Mouse (Mus musculus) lung, embryonic 16.5 days (tissue): ENCODE measurements around the gene 1600014C10Rik. TPM values are rescaled to one million over a fixed set of nuclear protein-coding genes. Genes with fewer than 3 reads are reported as not detected.
A peak's percentile ranks its signal among the peaks of the same experiment; 100 is the strongest.

ENCODE experiments used
- ATAC-seq: fragments of 200-750 bp; cut with Nextera tagmentation; 2 replicates; pipeline ENCODE4 v1.8.0; 2017; ENCODE audit warnings: low read depth, mild to moderate bottlenecking, moderate library complexity
- H3K27ac ChIP-seq: fragments of 300-500 bp; sonication (generic); 2 replicates; pipeline ENCODE4 v1.5.1; 2014; ENCODE audit warnings: mild to moderate bottlenecking, control low read depth, low read length
- H3K27me3 ChIP-seq: fragments of 300-500 bp; sonication (generic); 2 replicates; pipeline ENCODE4 v1.6.1; 2014; ENCODE audit warnings: low read depth, low read length, mixed read lengths; ENCODE audit not compliant: control insufficient read depth, insufficient read depth
- H3K36me3 ChIP-seq: fragments of 300-500 bp; sonication (generic); 2 replicates; pipeline ENCODE4 v1.6.1; 2014; ENCODE audit warnings: low read length; ENCODE audit not compliant: control insufficient read depth, insufficient read depth
- H3K4me1 ChIP-seq: fragments of 300-500 bp; sonication (generic); replicated peaks from 2 replicates; pipeline ENCODE4 v1.6.1; 2014; ENCODE audit warnings: low read length, mixed read lengths; ENCODE audit not compliant: control insufficient read depth, insufficient read depth
- H3K4me2 ChIP-seq: fragments of 300-500 bp; sonication (generic); 2 replicates; pipeline ENCODE4 v1.6.1; 2014; ENCODE audit warnings: low read depth, low read length, control low read depth
- H3K4me3 ChIP-seq: fragments of 300-500 bp; sonication (generic); 2 replicates; pipeline ENCODE4 v1.5.1; 2014; ENCODE audit warnings: mild to moderate bottlenecking, low read length, control low read depth
- H3K9ac ChIP-seq: fragments of 300-500 bp; sonication (generic); 2 replicates; pipeline ENCODE4 v1.6.1; 2014; ENCODE audit warnings: low read length, control low read depth
- H3K9me3 ChIP-seq: fragments of 300-500 bp; sonication (generic); 2 replicates; pipeline ENCODE4 v1.6.1; 2016; ENCODE audit warnings: low read length; ENCODE audit not compliant: control insufficient read depth
- WGBS: fragments of 180-500 bp; shearing (Covaris S2); extraction: QIAGEN DNeasy Blood & Tissue Kit; methylation state at CpG from one replicate; pipeline ENCODE4 v1.1.7; 2014; 5-methylcytosine and 5-hydroxymethylcytosine counted together
- polyA plus RNA-seq: library from polyadenylated mRNA; unstranded; fragments of >200 nt; fragmentation: Nextera tagmentation; extraction: Ambion mirVana; gene quantifications from 2 replicates; pipeline ENCODE4 v1.2.1, GENCODE M21; 2015

The 1600014C10Rik gene
- polyA plus RNA-seq, 1 experiment from 2014 or later: 18.7 TPM

DNA sequence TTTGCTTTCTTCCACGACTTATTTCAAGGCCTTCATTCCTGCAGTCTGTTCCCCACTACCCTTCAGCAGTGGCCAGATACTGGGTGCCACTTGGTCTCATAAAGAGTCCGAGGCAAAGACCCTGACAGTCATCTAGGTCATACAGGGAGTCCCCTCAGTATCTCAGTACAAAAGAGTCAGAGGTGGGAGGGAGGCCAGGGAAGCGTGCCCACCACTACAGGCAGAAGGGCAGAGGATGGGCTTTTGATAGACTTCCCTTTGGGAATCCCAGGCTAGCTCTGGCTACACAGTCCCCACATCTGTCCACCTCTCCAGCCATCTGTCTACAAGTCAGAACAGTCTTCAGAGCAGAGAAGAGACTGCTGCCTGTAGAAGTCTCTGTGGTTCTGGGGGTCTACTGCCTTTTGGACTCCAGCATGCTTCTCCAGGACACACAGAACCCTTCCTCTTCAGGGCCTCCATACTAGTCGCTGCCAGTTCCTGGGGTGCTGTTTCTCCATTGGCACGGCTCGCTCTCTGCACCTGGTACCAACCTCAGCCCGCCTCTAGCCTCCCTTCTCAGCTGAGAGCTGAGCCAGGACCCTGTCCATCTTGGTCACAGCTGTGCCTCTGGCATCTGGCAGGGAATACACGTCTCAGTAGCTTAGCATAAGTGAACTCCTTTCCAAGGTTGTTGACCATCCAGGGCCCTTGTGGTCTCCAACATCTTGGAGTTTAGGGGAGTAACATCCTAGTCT, 35.8 kb downstream of the 1600014C10Rik start:
- H3K27ac ChIP-seq: no peak overlapping the region
- ATAC-seq: no peak
- WGBS: 73% methylated on average over 8 of the region's 8 CpGs

DNA sequence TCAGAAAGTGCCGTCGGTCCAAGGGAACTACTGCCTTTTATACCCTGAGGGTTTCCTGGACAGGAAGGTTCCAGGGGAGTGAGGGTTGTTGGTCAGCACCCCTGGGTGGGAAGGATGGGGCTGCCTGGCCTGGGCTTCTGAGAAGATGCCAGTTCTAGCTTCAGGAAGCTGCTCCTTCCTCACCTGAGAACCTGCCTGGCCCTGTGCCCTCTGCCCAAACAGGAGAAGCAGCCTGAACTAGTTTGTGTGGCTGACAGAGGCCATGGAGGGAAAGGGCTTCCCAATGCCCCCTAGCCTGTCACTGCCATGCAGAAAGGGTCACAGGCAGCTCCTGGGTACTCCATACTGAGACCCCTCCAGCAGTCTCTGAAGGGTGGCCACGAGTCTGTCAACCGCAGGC, 36.5 kb downstream of the 1600014C10Rik start:
- Histone ChIP-seq H3K36me3 (peaks cover 5% of the 10 kb centered on the region; the same call in 1 of the 2 replicates), H3K9ac (no peak overlapping the region), H3K27me3 (no peaks in the 10 kb centered on the region), H3K9me3 (no peaks in the 10 kb centered on the region), H3K4me2 (no peak overlapping the region), H3K4me3 (no peak overlapping the region), H3K4me1 (no peaks in the 10 kb centered on the region), H3K27ac (no peak overlapping the region)
- WGBS: 83% methylated on average over 4 of the region's 4 CpGs
- ATAC-seq: no peak

More for the DNA sequence above, 35.8 kb downstream of the 1600014C10Rik start:
- Histone ChIP-seq H3K4me1 (no peaks in the 10 kb centered on the region), H3K4me3 (no peak overlapping the region), H3K4me2 (no peak overlapping the region), H3K36me3 (peaks cover 5% of the 10 kb centered on the region; the same call in 1 of the 2 replicates), H3K27me3 (no peaks in the 10 kb centered on the region), H3K9me3 (no peaks in the 10 kb centered on the region), H3K9ac (no peak overlapping the region)

DNA sequence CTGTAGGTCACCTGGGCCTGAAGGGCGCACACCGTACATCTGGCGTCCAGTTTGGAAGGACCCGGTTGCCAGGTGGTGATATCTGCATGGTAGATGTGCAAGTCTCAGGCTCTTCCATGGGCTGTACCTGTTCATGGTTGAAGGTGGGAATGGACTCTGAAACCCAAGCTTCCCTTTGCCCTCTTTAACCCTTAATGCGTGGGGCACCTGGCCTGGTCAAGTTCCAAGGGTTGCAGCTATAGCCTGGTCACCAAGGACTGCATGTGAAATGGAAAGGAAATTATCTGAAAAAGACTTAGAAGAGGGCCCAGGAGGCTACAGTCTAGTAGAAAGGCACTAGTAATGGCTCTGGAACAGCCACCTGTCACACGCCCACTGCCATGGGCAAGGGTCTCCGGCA, 37.8 kb downstream of the 1600014C10Rik start:
- no peak for ATAC-seq
- Histone ChIP-seq H3K9ac (no peak overlapping the region), H3K27me3 (no peaks in the 10 kb centered on the region), H3K4me1 (peaks cover 4% of the 10 kb centered on the region; the same call in 1 of the 2 replicates), H3K9me3 (no peaks in the 10 kb centered on the region), H3K36me3 (peaks cover 5% of the 10 kb centered on the region; the same call in 1 of the 2 replicates), H3K4me2 (no peak overlapping the region), H3K4me3 (no peak overlapping the region), H3K27ac (no peak overlapping the region)
- 92% methylated on average over 7 of the region's 7 CpGs for WGBS

DNA sequence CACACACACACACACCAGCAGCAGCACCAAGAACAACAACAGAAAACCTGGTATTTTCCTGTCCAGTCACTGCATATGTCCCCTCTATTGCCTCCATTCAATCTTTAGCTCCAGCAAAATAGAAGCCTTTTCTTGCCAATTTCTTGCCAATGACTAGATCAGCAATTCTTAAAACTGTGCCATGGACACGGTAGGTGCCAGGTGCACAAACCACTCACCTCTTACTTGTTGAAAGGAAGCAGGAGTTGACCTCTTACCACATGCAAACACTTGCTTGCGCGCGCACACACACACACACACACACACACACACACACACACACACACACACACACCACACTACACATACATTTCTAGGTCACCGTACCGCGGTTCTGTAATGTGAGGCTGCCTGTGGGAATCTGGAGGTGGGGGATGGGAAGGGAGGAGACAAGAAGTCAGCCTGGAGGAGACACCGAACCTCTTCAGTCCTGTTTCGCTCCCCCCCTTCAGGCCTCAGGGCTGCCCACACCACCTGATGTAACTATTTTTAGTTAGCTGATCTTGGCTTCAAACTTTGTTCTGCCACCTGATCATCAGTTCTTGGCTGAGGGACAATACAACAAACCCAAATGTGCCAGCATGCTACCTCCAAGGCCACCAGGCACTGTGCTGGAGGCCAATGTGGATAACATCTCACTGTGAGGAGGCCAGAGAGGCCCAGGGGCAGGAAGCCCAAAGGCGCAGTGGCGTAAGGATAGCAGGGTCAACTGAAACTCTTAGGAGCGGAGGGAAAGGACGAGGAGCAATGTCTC, 41.8 kb downstream of the 1600014C10Rik start:
- Histone ChIP-seq H3K4me2 (no peak overlapping the region), H3K27me3 (peaks cover 3% of the 10 kb centered on the region; the same call in 1 of the 2 replicates), H3K36me3 (peaks cover 5% of the 10 kb centered on the region; the same call in 1 of the 2 replicates), H3K4me3 (no peak overlapping the region), H3K9ac (no peak overlapping the region), H3K27ac (no peak overlapping the region), H3K4me1 (peaks cover 12% of the 10 kb centered on the region), H3K9me3 (no peaks in the 10 kb centered on the region)
- 82% methylated on average over 13 of the region's 13 CpGs for WGBS
- ATAC-seq: no peak

DNA sequence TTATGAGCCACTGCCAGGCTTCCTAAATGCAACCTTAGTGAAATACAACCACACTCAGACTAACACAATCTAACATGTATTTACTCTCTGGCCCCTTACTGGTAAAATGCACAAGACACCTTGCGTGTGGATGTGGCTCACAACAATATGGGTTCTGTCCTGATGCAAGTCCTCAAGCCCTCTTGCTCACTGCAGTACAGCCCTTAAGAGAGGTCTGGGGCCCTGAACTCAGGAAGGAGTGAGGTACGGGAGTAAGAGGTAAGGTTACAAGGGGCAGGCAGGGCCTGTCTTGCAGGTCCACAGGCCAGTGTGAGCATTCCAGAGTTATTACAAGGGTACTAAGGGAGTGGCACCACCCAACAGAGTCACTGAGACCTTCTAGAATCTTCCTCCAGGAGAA, 43.2 kb downstream of the 1600014C10Rik start:
- no peak for ATAC-seq
- no peak overlapping the region for H3K27ac ChIP-seq
- no peak overlapping the region for H3K9ac ChIP-seq
- no peaks in the 10 kb centered on the region for H3K9me3 ChIP-seq
- peak overlapping the region; percentile 79 for H3K4me2 ChIP-seq
- no peaks in the 10 kb centered on the region for H3K36me3 ChIP-seq
- H3K27me3 ChIP-seq: peaks cover 3% of the 10 kb centered on the region; the same call in 1 of the 2 replicates
- no peak overlapping the region for H3K4me3 ChIP-seq
- H3K4me1 ChIP-seq: peaks cover 12% of the 10 kb centered on the region
- WGBS: 73% methylated on average over 2 of the region's 2 CpGs

DNA sequence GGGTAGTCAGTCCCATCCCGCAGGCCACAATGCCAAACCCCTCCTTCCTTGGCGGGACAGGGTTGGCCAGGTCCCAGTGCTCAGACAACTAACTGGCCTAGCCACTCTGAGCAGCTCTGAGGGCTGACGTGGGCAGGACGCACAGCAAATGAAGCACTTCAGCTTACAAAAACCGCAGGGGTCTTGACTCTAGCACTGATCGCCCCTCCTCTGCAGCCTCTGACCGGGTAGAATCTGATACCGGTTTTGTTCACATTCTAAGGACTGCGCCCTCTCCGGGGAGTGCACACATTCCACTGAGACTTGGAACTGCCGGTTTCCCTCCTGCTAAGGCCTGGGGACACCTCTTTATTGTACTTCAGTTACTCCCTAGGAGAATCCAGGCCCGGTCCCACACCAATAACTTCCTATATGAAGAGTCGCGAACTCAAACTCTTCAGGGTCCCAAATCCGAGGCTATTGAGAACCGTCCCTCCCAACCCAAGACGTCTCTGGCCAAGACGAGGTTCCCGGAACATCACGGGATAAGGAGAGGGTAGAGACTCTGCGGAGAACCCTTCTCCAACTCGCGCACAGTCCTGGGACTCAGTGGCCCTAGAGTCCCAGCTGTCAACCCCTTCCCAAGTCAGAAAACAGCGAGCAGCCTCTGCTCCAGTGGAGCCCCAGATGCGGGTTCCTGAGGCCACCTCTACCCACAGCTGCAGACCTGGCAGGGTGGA, 44.3 kb downstream of the 1600014C10Rik start:
- no peaks in the 10 kb centered on the region for H3K9me3 ChIP-seq
- H3K4me3 ChIP-seq: peak overlapping the region; percentile 69
- under 1% methylated on average over 25 of the region's 25 CpGs for WGBS
- ATAC-seq: peak; percentile 82
- peaks cover 3% of the 10 kb centered on the region; the same call in 1 of the 2 replicates for H3K27me3 ChIP-seq
- H3K4me2 ChIP-seq: peak overlapping the region; percentile 79
- H3K4me1 ChIP-seq: peaks cover 12% of the 10 kb centered on the region
- no peaks in the 10 kb centered on the region for H3K36me3 ChIP-seq
- H3K27ac ChIP-seq: peak overlapping the region; percentile 83
- peak overlapping the region; percentile 69 for H3K9ac ChIP-seq

DNA sequence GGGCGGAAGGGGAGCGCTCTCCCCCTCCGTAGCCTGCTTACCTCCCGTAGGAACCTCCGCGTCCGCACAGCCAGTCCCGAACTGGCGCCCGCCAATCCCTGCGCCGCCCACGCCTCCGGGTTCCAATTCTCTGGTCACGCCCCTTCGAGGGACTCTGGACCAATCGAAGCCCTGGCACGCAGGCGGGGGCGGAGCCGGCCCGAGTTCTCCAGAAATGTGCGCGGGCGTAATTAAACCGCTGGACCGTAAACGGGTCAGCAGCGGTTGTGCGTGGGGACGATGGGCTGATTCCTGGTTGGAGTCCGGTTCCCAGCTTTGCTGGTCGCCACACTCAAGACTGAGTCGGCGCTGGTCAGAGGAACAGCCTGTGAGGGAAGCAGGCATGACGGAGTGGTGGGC, 44.9 kb downstream of the 1600014C10Rik start, which contains the start of gene Plekhf1:
Gene Plekhf1 (minus strand): TSS at position 117 of the 399 bp plus-strand sequence.
- peak; percentile 94 for ATAC-seq
- Histone ChIP-seq H3K4me1 (peaks cover 12% of the 10 kb centered on the region), H3K36me3 (no peaks in the 10 kb centered on the region), H3K4me2 (peak within 1 kb of the TSS; percentile 79), H3K27me3 (peaks cover 3% of the 10 kb centered on the region; the same call in 1 of the 2 replicates), H3K27ac (peak within 1 kb of the TSS; percentile 83), H3K9me3 (no peaks in the 10 kb centered on the region), H3K9ac (peak within 1 kb of the TSS; percentile 69), H3K4me3 (peak within 1 kb of the TSS; percentile 69)
- 0% methylated on average over 36 of the region's 36 CpGs for WGBS

DNA sequence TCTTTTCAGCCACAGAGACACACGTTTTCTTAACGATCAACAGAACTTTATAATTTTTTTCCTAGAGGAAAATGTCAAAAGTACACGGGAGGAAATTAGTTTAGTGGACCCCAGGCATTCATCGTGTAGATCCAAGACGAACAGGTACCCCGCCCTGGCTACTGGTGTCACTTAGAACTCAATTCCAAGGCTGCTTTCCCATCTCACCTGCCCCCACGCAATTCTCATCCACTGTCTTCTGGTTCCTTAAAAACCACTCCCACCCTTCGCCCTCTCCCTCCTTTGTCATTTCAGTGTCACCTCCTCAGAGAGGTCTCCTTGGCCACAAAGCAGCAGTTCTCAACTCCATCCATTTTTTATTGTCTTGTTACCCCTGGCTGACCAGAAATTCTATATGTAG, 45.3 kb downstream of the 1600014C10Rik start:
- Histone ChIP-seq H3K27me3 (peaks cover 3% of the 10 kb centered on the region; the same call in 1 of the 2 replicates), H3K4me3 (peak overlapping the region; percentile 69), H3K4me2 (peak overlapping the region; percentile 79), H3K36me3 (no peaks in the 10 kb centered on the region), H3K4me1 (peaks cover 12% of the 10 kb centered on the region), H3K9ac (peak overlapping the region; percentile 69), H3K9me3 (no peaks in the 10 kb centered on the region), H3K27ac (no peak overlapping the region)
- whole genome bisulfite sequencing: 16% methylated on average over 8 of the region's 8 CpGs
- ATAC-seq: no peak
